Mouse (Mus musculus): ENCODE measurements around the gene Hip1.

The Hip1 gene

DNA sequence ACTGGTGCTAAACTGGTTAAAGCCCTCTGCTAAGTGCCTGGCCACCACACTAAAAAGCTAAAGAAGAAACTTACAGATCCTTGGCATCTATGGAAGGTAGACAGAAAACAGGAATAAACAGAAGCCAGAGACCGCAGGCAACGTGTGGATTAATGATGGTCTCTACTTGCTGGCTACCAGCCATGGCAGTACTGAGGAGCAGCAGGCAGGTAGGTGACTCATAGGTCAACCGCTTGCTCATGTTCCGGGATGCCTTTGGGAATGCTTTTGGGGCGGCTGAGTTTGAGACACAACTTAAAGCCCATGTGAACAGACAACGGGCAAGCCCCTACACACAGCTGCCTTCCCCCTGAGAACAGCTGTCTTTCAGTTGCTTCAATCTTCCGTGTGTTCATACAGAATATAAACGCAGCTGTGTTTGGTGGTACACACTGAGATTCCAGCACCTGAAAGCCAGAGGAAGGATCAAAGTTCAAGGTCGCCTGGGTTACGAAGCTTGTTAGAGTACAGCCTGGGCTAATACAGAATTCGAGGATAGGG, 13.5 kb downstream of the Hip1 start:
- DNase-seq = no peak

DNA sequence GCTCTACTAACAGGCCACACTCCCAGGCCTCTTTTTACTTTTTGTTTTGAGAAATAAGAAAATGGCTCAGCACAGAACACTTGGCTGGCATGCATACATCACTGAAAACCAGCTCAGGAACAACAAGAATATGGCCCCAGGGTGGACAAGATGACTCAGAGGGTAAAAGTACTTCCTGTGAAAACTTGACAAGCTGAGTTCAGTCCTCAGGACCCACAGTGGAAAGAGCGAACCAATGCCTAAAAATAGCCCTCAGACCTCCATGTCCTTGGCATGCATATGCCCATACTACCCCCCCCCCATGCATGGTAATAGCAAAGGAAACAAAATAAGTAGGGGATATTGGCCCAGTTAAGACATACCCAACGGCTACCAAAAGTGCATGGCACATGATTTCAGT, 15.0 kb downstream of the Hip1 start:
- no peak for DNase-seq

DNA sequence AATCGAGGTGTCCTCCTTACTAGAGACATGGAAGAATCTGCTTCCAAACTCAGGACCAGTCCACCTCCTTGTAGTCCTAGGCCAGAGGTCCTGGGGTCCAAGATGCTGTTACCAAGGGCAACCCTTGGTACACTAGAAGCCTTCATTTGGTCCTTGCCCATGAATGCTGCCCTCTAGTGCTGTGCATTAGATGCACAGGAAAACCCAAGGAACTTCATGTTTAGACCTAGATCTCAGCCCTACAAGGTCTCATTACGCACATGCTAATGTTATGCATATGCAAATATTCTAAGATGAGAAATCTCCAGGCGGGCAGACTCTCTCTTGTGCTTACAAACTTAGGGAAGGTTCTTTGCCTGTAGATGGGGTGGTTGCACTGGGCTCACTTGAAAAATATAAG, 15.6 kb downstream of the Hip1 start:
- DNase-seq = no peak

DNA sequence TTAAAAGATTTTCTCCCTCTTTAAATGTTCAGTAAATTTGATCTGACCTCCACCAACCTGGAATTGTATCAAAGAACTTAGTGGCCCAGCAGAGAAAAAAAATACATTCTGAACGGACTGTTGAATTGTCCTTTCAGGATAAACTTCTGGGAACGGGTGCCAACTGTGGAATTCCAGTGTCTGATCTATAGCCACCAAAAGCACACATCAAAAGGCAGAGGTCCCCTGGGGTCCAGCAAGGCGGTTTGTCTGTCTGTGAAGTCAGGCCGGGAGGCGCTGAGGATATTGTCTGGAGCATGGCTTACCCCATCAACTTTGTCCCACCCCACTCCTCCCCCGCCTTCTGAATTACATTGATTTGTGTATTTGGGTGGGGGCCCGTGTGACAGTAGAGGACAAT, 16.9 kb downstream of the Hip1 start:
- DNase-seq = no peak

DNA sequence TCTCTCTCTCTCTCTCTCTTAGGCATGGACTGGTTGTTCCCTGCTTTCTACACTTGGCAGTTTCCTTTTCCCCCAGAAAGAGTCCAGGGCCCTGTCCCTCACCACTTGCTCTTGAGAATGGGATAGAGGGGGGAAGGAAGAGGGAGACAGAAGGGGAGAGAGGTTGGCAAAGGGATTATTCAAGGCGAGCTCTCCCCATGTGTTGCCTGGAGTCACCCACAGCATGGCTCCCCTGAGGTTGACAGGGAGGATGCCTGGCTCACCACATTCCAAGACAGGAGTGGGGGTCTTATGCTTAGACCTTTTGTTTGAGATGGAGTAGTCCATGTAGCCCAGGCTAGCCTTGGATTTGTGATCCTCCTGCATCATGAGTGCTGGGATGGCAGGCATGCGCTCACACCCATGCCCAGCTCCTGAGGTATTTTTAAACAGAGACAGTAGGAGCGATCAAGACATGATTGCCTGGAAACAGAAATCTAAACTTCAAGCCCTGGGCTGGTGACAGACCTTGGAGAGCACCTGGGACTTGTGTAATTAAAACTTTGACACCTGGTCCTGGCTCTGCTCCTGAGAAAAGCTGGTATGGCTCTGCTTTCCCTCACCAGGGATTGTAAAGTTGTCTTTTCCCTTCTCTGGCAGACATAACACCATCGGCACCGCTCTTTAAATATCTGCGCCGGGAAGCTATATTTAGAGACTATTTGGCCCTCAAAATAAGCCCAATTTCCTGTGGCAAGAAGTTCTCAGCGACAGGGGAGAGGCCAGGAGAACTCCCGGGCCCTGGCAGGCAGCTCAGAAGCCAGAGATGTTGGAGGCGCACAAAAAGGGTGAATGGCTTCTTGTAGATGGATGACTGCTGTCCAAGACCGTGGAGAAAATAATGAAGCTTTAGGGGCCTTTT, 20.0 kb downstream of the Hip1 start:
- no peak for DNase-seq

DNA sequence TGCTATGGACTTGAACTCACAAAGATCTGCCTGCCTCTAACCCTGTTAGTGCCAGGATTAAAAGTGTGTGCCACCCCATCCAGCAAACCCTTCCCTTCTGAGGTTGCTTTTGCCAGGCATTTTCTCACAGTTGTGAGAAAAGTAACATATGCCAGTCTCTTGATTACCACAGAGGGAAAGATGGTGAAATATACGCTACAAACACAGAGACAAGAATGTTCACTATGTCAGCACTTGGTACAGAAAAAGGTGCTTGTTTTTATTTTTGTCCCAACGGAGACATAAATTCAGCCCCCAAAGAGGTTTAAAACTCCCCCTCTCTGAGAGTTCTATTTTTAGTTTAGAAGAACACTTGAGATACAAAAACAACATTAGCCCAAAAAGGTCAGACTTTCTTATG, 20.8 kb downstream of the Hip1 start:
- no peak for DNase-seq

DNA sequence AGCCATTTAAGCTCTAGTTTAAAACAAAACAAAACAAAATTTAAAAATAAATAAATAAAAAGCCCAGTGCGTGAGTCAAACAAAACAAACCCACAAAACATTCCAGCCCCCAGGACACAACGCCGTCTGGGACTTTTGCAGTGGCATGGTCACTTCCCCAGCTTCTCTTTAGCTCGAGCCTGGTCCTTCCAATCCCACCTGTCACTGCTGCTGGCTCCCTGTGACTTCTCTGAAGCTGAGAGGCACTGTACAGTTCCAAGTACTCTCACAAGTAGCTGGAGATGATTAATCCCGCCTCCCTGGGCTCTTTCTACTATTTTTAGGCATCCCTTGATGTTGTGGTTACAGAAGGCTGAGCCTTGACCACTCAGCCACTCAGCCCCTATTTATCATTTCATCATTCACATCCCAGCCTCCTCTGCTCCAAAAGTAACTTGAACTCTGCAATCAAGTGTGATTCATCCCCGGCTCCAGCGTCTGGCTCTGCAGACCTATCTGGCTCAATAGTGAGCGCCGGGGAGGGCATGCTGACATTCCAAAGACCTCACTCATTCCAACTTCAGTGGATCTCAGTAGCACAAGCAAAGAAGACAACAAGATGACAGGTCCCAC, 22.7 kb downstream of the Hip1 start:
- DNase-seq = no peak

DNA sequence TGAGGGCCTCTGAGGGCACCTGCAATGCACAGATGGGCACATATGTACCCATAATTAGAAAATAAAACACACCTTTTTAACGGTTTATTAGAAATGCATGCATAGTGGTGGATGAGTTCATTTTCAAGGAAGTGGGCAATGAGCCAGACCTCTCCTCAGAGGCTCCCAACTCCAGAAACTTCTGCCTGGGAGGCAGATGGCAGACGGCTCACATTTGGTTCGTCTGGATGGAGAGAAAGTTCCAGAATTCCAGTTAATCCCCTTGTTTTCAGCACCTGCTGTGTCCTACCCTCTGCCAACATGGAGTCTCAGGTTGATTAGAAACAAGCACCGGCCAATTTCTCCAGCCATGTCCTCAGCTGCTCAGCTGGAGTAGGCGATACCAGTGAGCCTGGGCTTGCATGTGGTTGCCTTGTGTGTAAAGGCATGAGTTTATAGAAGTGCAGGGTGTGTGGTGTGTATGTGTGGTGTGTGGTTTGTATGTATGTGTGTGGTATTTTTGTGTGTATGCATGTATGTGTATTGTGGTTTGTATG, 27.5 kb downstream of the Hip1 start:
- DNase-seq = no peak

DNA sequence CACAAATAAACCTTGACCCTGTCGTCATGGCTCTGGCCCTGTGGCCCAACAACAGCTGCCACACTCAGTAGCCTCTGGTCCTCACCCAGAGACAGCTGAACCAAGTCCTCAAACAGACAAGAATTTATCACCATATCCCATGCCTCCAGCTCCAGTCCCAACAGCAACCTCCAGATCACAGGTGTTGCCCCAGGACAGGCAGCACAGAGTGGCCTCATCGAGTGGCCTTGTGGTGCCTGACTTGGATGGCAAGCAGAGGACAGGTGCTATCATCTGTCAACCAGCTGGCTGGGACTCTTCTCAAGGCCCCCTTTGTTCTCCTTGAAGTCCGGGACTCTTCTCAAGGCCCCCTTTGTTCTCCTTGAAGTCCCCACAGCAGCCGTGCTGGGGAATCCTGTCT, 31.8 kb downstream of the Hip1 start:
- DNase-seq = no peak

DNA sequence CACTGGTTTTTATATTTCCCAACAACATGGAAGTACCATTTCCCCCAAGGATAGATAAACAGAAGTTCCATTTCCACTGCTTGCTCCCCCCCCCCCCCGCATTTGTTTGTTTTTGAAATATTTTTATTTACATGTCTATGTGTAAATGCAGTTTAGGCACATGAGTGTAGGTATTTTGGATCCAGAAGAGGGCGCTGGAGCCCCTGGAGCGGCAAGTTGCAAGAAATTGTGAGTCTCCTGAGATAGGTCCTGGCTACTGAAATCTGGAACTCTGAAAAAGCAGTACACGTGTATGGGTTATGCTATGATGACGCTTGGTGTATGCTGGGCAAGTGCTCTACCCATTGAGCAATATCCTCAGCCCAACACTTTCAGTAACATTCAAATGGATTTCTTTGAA, 33.8 kb downstream of the Hip1 start:
- DNase-seq = no peak

DNA sequence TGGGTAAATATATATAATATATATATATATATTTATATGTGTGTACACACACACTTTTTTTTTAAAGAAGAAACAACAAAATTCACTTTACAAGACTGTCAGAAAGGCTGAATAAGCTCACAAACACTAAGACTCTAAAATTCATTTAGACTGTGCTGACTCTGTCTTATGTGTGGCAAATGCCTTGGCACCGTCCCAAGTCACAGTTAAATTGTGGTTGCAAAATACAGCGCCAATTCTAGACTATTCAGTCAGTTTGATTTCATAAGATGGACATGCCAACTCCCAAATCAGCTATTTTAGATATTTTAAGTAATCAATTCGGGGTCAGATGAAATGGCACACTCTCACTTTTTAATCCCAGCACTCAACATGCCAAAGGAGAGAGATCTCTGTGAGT, 36.6 kb downstream of the Hip1 start:
- DNase-seq = no peak

DNA sequence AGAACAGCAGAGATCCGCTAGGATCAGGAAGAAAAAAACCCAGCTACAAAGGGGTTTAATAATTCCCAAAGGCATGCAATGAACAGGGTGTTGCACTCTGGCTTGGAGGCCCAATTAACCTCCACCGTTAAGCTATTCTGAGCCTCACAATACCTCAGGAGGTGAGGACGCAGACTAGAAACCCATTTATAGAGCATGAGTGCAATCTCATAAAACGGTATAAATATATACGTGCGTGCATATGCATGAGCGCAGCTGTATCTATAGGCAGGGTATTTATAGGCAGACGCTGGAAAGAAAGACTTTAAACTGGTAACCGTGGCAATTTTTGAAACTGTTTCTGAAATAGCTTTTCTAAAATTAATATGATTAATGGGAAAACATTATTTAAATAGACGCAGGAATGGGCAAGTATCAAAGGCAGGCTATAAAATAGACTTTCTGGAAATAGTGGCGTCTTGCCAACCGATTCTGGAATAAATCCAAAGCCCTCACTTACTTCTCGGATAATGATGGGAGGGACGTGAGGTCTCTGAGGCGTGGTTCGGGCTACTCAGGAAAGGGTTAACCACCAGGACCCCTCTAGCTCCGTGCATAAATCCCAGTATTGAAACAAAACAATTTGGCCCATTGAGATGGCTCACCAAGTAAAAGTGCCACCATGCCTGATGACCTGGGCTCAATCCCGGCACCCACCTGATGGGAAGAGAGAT, 37.2 kb downstream of the Hip1 start:
- no peak for DNase-seq

DNA sequence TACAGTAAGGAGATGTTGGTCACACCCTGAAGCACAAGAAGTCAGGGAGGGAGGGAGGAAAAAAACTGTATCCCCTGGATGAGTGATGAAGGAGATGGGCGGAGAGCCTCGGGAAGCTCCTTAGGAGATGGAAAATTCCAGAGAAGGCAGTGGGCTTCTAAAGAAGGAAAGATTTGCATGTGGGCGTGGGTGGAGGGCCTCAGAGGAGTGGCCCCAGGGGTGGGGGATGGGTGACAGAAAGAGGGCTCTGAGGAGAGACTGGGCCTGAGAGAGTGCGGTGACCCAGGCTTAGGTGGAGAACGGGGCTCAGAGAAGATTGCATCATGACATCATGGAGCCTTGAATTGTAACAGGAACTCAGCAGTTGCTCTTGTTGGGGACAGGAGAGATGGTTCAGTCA, 39.5 kb downstream of the Hip1 start:
- no peak for DNase-seq

DNA sequence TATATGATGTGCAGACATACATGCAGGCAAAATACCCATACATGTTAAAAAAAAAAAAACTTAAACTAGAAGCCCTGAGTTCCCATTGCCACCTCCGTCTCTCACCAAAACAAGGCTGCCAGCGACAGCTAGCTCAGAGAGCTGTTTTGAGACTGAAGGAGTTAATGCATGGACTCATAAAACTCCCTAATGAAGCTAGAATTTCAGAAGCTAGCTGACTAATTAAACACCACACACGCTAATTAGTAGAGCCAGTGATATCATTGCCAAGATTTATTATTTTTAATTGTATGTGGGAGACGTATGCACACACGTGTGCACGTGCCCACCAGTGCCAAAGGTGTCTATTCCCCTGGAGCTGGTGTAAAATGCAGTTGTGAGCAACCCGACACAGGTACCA, 42.0 kb downstream of the Hip1 start:
- DNase-seq = no peak

DNA sequence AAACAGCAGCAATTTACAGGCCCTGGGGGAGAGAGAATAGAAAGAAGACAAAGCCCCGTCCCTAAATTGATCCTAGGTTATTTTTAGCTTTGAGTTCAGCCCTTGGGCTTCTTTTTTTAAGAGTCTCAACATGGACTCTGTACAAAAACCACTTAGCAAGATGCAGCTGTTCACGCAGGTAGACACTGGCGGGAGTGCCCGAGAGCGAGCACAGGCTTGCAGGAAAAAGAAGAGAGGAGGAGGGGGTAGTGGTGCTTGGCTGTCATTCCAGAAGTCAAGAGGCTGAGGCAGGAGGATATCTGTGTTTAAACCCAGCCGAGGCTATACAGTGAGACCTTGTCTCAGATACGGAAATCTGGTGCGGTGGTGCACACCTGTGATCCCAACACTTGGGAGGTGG, 42.9 kb downstream of the Hip1 start:
- DNase-seq = no peak

DNA sequence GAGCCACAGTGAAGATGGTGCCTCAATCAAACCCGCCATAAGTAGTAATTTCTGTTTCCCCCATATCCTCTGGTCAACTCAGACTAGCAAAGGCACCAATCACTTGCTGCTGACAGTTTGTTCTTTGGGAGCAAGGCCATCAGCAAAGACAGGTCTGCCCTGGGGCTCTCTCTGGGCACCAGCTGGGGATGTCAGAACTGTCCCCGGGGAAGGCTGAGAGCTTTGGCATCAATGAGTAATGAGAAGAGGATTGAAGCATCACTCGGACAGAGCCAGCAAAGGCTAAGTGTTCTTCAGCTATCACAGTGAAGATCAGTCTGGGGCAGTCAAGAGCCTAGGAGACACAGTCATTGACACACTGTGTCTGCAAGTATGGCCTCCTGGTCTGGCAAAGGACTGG, 46.0 kb downstream of the Hip1 start:
- no peak for DNase-seq

DNA sequence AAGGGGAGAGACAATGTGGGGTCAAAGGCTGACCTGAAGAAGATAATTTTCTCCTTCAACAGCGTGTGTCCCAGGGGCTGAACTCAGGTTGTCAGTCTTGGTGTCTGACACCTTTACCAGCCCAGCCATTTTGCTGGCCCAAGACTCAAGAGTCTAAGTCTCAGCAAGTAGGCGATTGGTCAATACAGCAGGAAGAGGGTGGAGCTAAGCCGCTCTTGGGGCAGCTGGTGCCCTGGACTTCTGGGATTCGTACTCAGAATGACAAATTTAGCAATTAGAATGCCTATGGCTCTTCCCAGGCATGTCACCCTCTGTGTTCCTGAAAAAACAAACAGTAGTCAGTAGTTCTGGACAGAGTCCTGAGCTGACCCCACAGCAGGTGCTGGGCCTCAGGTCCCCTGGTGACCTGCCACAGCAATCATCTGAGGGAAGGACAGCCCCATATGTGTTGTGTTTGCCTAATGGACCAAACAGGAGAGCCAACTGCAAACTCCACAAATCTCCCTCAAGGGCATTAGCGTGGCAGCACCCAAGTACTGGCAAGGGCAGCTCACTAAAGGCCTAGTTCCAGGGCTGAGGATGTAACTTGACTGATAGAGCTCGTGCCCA, 47.5 kb downstream of the Hip1 start:
- DNase-seq = no peak

DNA sequence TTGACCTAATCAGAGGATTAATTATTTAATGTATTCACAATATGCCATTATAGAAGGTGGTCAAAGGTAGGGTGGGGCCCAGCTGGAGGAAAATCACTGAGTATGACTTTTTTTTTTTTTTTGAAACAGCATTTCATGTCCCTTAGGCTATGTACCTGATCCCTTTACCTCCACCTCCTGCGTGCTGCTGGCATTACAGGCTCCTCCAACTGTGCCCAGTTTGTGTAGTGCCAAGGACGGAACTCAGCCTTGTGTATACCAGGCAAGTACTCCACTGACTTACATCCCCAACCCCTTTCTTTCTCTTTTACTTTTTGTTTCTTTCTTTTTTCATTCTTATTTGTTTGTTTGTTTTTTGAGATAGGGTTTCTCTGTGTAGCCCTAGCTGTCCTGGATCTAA, 48.4 kb downstream of the Hip1 start:
- DNase-seq = no peak

DNA sequence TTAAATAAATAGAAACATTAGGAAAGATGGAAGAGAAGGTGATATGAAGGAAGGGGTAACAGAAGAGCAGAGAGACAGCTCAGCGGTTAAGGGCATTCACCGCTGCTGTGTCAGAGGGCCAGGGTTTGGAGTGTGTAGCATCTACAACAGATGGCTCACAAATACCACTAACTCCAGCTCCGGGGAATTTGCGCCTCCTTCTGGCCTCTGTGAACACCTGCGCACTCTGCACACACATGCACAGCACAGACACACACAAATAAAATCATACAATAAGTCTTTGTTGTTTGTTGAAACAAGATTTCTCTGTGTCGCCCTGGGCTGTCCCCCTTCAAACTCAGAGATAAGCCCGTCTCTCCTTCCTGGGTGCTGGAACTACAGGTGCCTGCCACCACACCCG, 49.4 kb downstream of the Hip1 start:
- DNase-seq = no peak

DNA sequence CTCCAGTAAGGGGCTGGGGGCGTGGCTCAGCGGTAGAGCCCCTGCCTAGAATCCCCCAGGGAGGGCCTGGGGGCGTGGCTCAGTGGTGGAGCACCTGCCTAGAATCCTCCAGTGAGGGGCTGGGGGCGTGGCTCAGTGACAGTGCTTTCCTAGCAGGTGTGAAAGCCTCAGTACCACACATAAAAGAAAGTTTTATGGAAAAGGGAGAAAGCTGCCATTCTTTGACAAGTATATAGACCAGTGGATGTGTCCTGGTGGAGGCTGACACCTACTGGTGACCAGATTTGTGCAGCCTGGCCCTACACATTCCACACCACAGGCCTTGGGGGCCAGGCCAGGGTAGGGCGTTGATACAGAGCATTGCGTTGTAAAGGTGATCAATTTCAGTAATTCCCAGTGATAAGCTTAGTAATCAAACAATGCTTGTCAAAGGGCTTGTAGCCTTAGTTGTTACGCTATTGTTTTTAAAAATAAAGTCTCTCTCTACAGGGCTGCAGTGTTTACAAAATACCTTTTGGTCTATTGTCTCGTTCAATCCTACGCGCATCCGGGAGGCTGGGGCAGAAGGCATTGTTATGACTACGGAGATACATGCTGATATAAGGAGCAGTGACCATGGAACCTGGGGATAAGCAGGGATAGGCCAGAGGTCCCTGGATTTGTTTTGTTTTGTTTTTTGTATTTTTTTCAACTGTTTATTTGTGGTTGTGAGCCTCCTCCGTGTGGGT, 50.6 kb downstream of the Hip1 start:
- no peak for DNase-seq

DNA sequence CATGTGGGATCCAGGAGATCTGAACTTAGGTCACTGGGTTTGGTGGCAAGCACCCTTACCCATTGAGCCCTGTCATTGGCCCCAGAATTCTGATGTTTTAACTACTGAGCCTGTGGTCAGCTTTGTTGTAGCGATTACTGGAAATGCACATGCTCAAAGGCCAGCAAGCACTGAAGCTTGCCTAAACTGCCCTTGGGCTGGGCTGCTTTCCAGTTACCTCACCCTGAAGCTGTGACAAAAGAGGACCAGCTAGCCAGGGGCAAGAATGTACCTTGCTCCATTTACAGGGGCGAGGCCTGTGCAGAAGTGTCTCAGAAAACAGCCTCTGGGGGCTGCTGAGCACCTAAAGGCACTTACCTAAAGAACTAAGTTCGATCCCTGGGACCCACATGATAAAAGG, 51.8 kb downstream of the Hip1 start:
- DNase-seq = no peak

DNA sequence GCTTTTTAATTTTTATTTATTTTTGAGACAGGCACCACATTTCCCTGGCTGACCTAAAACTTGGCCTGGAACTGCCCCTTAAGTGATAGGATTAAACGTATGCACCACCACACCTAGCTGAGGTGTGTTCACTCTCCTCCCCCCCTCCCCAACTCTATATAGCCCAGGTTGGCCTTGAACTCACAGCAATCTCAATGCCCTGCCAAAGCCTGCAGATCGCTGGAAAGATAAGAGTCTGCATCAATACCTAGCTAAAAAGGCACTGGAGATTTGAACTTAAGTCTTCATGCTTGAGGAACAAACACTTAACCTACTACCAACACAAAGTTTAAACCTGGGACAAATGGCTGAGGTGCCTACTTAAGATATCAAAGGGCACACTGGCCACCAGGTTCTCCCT, 52.8 kb downstream of the Hip1 start:
- DNase-seq = no peak
